Comparison of ENCODE assay signal across 10 mouse cellular contexts in the genomic region with DNA sequence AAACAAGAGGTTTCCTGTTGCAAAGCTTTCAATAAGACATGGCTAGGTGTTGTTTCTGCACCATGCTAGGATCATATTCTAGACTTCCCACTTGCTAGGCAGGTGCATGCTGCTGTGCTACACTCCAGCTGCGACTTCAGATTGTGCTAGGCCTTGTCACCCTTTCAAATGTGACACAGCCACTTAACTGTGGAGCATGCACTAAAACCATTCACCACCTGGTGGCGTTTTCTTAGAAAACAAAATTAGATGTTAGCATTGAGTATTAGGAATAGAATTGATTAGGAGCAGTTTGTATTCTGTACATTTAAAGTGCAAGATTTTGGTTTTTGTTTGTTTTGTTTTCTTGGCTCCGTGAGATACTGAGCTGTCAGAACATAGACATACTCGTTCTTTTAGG. TPM values are rescaled to one million over a fixed set of nuclear protein-coding genes. Genes with fewer than 3 reads are reported as not detected.
DNase-seq lines count a peak whose midpoint lies in the region; ATAC-seq and TF ChIP-seq lines count a peak whose summit lies in the region.
"Had no signal": no experiment of that assay in that cellular context is flagged by ENCODE, and none has a peak within 500 bp of the region (broad histone marks: within the 10 kb centered on the region; RNA-seq: fewer than 3 reads in every experiment).

No protein-coding gene starts in this region.

- H3K27ac ChIP-seq in intestine, postnatal 0 days (ENCODE audit: low read depth, low read length), result peak overlapping the region; percentile 84; the same call in 1 of the 2 replicates
- H3K27ac ChIP-seq: embryonic facial prominence, embryonic 15.5 days; heart, embryonic 13.5 days had no signal

- H3K9ac ChIP-seq in intestine, postnatal 0 days (ENCODE audit: low read depth, low read length), result no peak overlapping the region
- H3K9ac ChIP-seq: embryonic facial prominence, embryonic 15.5 days; heart, embryonic 13.5 days had no signal

- H3K4me2 ChIP-seq in intestine, postnatal 0 days (replicated peaks; ENCODE audit: low read depth), result no peak overlapping the region
- H3K4me2 ChIP-seq: embryonic facial prominence, embryonic 15.5 days; heart, embryonic 13.5 days had no signal

- H3K4me3 ChIP-seq in intestine, postnatal 0 days (ENCODE audit: low read depth, low read length), result no peak overlapping the region
- H3K4me3 ChIP-seq: embryonic facial prominence, embryonic 15.5 days; heart, embryonic 13.5 days had no signal

- no peaks in the 10 kb centered on the region; the same call in 1 of the 2 replicates for H3K36me3 ChIP-seq in intestine, postnatal 0 days (ENCODE audit: control insufficient read depth, insufficient read depth)

- no peaks in the 10 kb centered on the region for H3K9me3 ChIP-seq in intestine, postnatal 0 days (ENCODE audit: control insufficient read depth)
- H3K9me3 ChIP-seq: embryonic facial prominence, embryonic 15.5 days; heart, embryonic 13.5 days had no signal

- H3K27me3 ChIP-seq in intestine, postnatal 0 days (replicated peaks; ENCODE audit: control insufficient read depth, insufficient read depth, low read length), result no peaks in the 10 kb centered on the region
- H3K27me3 ChIP-seq: embryonic facial prominence, embryonic 15.5 days; heart, embryonic 13.5 days had no signal

- H3K4me1 ChIP-seq in intestine, postnatal 0 days (replicated peaks; ENCODE audit: control insufficient read depth, insufficient read depth, low read length), result 0 out of 2 replicates have a peak, but pooled peaks cover 5% of the 10 kb centered on the region
- H3K4me1 ChIP-seq: embryonic facial prominence, embryonic 15.5 days had no signal

- TF ChIP-seq CTCF in intestine, postnatal 0 days (IDR thresholded peaks at IDR 0.05; ENCODE audit: low read depth), result peak; percentile 61

- peak; percentile 44 for DNase-seq in kidney, adult 9 months
- no peak for DNase-seq in kidney, adult 18-20 months
- DNase-seq in urinary bladder, postnatal 14 days (ENCODE audit: low spot score), result peak; percentile 28
- no peak for DNase-seq in urinary bladder, postnatal 36 days (ENCODE audit: low spot score in 2 of 2)
- no peak for DNase-seq in frontal cortex, postnatal 25 days (ENCODE audit: low spot score in 2 of 2)
- DNase-seq: layer of hippocampus, postnatal 36 days had no signal

- 64% methylated on average over 4 of the region's 4 CpGs for WGBS in intestine, postnatal 0 days

- ATAC-seq in intestine, postnatal 0 days, result no peak
- no peak for ATAC-seq in activated CD4-positive, CD25-positive, alpha-beta regulatory T cell, adult 4 months

RNA-seq across cellular contexts. Expression of gene Abl1, which starts 32.6 kb away (rescaled TPM):
- 13.4 and 14.5 TPM in 2 replicates for polyA plus RNA-seq in intestine, postnatal 0 days (2015; fragmentation: Nextera tagmentation; extraction: Ambion mirVana)
- polyA plus RNA-seq in activated CD4-positive, CD25-positive, alpha-beta regulatory T cell, adult 4 months (2017; shearing (Covaris generic)), result 1 to 10 TPM; 7.4 to 8.1 TPM

RNA-seq across cellular contexts. Expression of gene Exosc2, which starts 50.3 kb away (rescaled TPM):
- polyA plus RNA-seq in intestine, postnatal 0 days (2015; fragmentation: Nextera tagmentation; extraction: Ambion mirVana), result 18.2 and 18.8 TPM in 2 replicates
- polyA plus RNA-seq in activated CD4-positive, CD25-positive, alpha-beta regulatory T cell, adult 4 months (2017; shearing (Covaris generic)), result 10 to 100 TPM; 36.2 to 47.9 TPM

Comparison
In these comparisons a context has a peak if more than half of its experiments do, and no peak if none do; other contexts are left out.
1. DNase-seq: peak in kidney, adult 9 months (single experiment) and urinary bladder, postnatal 14 days (single experiment); none in kidney, adult 18-20 months (single experiment), urinary bladder, postnatal 36 days (0 of 2) and frontal cortex, postnatal 25 days (0 of 2).